Mouse (Mus musculus) hindbrain, postnatal 0 days (tissue): Measurements from ENCODE around the gene Anxa5. TPM values are rescaled to one million over a fixed set of nuclear protein-coding genes. Genes with fewer than 3 reads are reported as not detected.

Source experiments
- ATAC-seq: fragments of 200-750 bp; cut with Nextera tagmentation; 2 replicates; pipeline ENCODE4 v1.8.0; 2017; ENCODE audit warnings: mild to moderate bottlenecking, moderate TSS enrichment, moderate library complexity
- DNase-seq: peaks from one replicate; pipeline ENCODE4 v3.0.0-alpha.2; 2015; ENCODE audit warnings: low spot score
- H3K27ac ChIP-seq: fragments of 300-500 bp; sonication (generic); 2 replicates; pipeline ENCODE4 v1.5.1; 2014; ENCODE audit warnings: mild to moderate bottlenecking
- H3K27me3 ChIP-seq: fragments of 300-500 bp; sonication (generic); 2 replicates; pipeline ENCODE4 v1.6.1; 2014; ENCODE audit warnings: low read length, mixed read lengths; ENCODE audit not compliant: insufficient read depth
- H3K36me3 ChIP-seq: fragments of 300-500 bp; sonication (generic); 2 replicates; pipeline ENCODE4 v1.6.1; 2014; ENCODE audit warnings: low read length, mixed read lengths; ENCODE audit not compliant: insufficient read depth
- H3K4me1 ChIP-seq: fragments of 300-500 bp; sonication (generic); 2 replicates; pipeline ENCODE4 v1.6.1; 2014; ENCODE audit warnings: antibody characterized with exemption, low read length, mixed read lengths; ENCODE audit not compliant: insufficient read depth
- H3K4me2 ChIP-seq: fragments of 300-500 bp; sonication (generic); 2 replicates; pipeline ENCODE4 v1.6.1; 2014; ENCODE audit warnings: low read depth, mild to moderate bottlenecking, low read length, moderate library complexity, mixed read lengths
- H3K4me3 ChIP-seq: fragments of 300-500 bp; sonication (generic); 2 replicates; pipeline ENCODE4 v1.5.1; 2014; ENCODE audit warnings: low read length
- H3K9ac ChIP-seq: fragments of 300-500 bp; sonication (generic); replicated peaks from 2 replicates; pipeline ENCODE4 v1.6.1; 2014; ENCODE audit warnings: mild to moderate bottlenecking, low read length, moderate library complexity, mixed read lengths
- H3K9me3 ChIP-seq: fragments of 300-500 bp; sonication (generic); 2 replicates; pipeline ENCODE4 v1.6.1; 2016; ENCODE audit warnings: low read length, mixed read lengths
- CTCF ChIP-seq: IDR thresholded peaks from 2 replicates; pipeline ENCODE4 v1.5.1; 2016; ENCODE audit warnings: antibody characterized with exemption, control low read depth, low read depth
- WGBS: fragments of 180-500 bp; shearing (Covaris S2); extraction: QIAGEN DNeasy Blood & Tissue Kit; methylation state at CpG from one replicate; pipeline ENCODE4 v1.1.7; 2014; 5-methylcytosine and 5-hydroxymethylcytosine counted together
- microRNA-seq, 2 experiments: library from miRNA; unstranded; fragments of <30 nt; microRNA quantifications; one replicate each; pipeline ENCODE4; 2016
- polyA plus RNA-seq: library from polyadenylated mRNA; unstranded; fragments of >200 nt; fragmentation: Nextera tagmentation; extraction: Ambion mirVana; gene quantifications from 2 replicates; pipeline ENCODE4 v1.2.1, GENCODE M21; 2015
- total RNA-seq: library from RNA; depleted of rRNA; stranded (reverse); fragments of >200 nt; gene quantifications from 2 replicates; pipeline ENCODE4 v1.2.3, GENCODE M21; 2014; rRNA removed

Gene Anxa5
- total and polyA plus RNA-seq, 2 experiments from 2014 or later = 33.5 to 54.0 TPM

GRCm38 (mm10) chr3:36400657-36401056 is 75.0 kb downstream of the Anxa5 start:
- no peak overlapping the region for H3K9ac ChIP-seq
- no peak overlapping the region for H3K4me2 ChIP-seq
- TF ChIP-seq CTCF = no peak
- ATAC-seq (peak; percentile 40; the same call in 1 of the 2 replicates), DNase-seq (peak; percentile 51)
- H3K27ac ChIP-seq = no peak overlapping the region
- H3K27me3 ChIP-seq = no peaks in the 10 kb centered on the region
- 73% methylated on average over 10 of the region's 10 CpGs for WGBS
- no peak overlapping the region for H3K4me3 ChIP-seq
- H3K4me1 ChIP-seq = no peaks in the 10 kb centered on the region
- H3K9me3 ChIP-seq = no peaks in the 10 kb centered on the region
- H3K36me3 ChIP-seq = no peaks in the 10 kb centered on the region

Small RNAs within 50 kb of the gene (microRNA-seq; reads per million reads assigned to microRNA genes)
- gene Mir7009 = 0 to 0.71 reads per million in 2 experiments

Other genes starting within 250 kb of the Anxa5 start
- not detected in 2 replicates for gene 1810062G17Rik, start within 50 bp of the Anxa5 start, total RNA-seq
- 0.91 and 1.1 TPM in 2 replicates for gene 1810062G17Rik, start within 50 bp of the Anxa5 start, polyA plus RNA-seq
- 1.0 and 1.3 TPM in 2 replicates for gene Gm11549, start 45.9 kb upstream of the Anxa5 start, total RNA-seq
- 0.53 and 0.62 TPM in 2 replicates for gene Gm11549, start 45.9 kb upstream of the Anxa5 start, polyA plus RNA-seq
- gene Exosc9, start 76.7 kb upstream of the Anxa5 start, total RNA-seq = 34.9 and 37.2 TPM in 2 replicates
- 68.2 and 70.5 TPM in 2 replicates for gene Exosc9, start 76.7 kb upstream of the Anxa5 start, polyA plus RNA-seq
- gene Ccna2, start 96.3 kb upstream of the Anxa5 start, total RNA-seq = 54.1 and 69.2 TPM in 2 replicates
- gene Ccna2, start 96.3 kb upstream of the Anxa5 start, polyA plus RNA-seq = 30.9 and 34.7 TPM in 2 replicates
- 9.2 and 12.1 TPM in 2 replicates for gene Bbs7, start 137.6 kb upstream of the Anxa5 start, total RNA-seq
- gene Bbs7, start 137.6 kb upstream of the Anxa5 start, polyA plus RNA-seq = 14.2 and 17.3 TPM in 2 replicates
- gene Trpc3, start 214.3 kb upstream of the Anxa5 start, total RNA-seq = 24.3 and 36.5 TPM in 2 replicates
- 13.1 and 16.6 TPM in 2 replicates for gene Trpc3, start 214.3 kb upstream of the Anxa5 start, polyA plus RNA-seq